Mouse (Mus musculus): ENCODE results near the gene Gm14147. TPM values are rescaled to one million over a fixed set of nuclear protein-coding genes. Genes with fewer than 3 reads are reported as not detected.

The Gm14147 gene
- polyA plus RNA-seq (2014; fragmentation: Illumina TruSeq; extraction: RNeasy Lipid Tissue Mini Kit (QIAGEN cat#74804); ENCODE audit: low read depth, low replicate concordance): not detected

DNA sequence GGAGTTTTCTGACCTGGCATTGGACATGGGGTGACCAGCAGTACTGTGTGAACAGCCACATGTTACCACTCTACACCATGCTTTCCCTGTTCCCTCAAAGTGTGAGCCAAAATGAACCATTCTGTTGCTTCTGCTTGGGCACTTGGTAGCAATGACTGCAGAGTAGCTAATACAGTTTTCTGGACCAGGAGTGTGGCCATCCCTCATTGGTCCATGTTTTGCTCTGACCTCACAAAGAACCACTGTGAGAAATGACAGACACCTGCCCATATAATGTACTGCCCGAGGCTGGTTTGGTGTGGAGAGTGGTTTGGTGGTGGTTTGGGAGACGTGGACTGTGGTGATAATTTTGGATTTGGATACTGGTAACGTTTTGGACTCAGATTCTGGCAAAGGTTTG is at the start of gene Gm14147:
Gm14147 (plus strand) TSS at position 301 of the 400 bp plus-strand sequence.

DNA sequence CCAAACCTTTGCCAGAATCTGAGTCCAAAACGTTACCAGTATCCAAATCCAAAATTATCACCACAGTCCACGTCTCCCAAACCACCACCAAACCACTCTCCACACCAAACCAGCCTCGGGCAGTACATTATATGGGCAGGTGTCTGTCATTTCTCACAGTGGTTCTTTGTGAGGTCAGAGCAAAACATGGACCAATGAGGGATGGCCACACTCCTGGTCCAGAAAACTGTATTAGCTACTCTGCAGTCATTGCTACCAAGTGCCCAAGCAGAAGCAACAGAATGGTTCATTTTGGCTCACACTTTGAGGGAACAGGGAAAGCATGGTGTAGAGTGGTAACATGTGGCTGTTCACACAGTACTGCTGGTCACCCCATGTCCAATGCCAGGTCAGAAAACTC is 5.8 kb upstream of the Gm14147 start, which contains the start of gene Gm14151:
Gm14151 (minus strand) TSS at position 101 of the 400 bp plus-strand sequence.

Other genes starting within 250 kb of the Gm14147 start
- gene Abhd12, start 193.5 kb upstream of the Gm14147 start, polyA plus RNA-seq (2014; fragmentation: Illumina TruSeq; extraction: RNeasy Lipid Tissue Mini Kit (QIAGEN cat#74804); ENCODE audit: low read depth, low replicate concordance): 41.3 TPM
- 4.3 TPM for gene Gins1, start 192.8 kb upstream of the Gm14147 start, polyA plus RNA-seq (2014; fragmentation: Illumina TruSeq; extraction: RNeasy Lipid Tissue Mini Kit (QIAGEN cat#74804); ENCODE audit: low read depth, low replicate concordance)
- gene Ninl, start 58.9 kb upstream of the Gm14147 start, polyA plus RNA-seq (2014; fragmentation: Illumina TruSeq; extraction: RNeasy Lipid Tissue Mini Kit (QIAGEN cat#74804); ENCODE audit: low read depth, low replicate concordance): 0.19 TPM
- 25.9 TPM for gene Nanp, start 58.8 kb upstream of the Gm14147 start, polyA plus RNA-seq (2014; fragmentation: Illumina TruSeq; extraction: RNeasy Lipid Tissue Mini Kit (QIAGEN cat#74804); ENCODE audit: low read depth, low replicate concordance)
- gene Gm14151, start 5.9 kb upstream of the Gm14147 start, polyA plus RNA-seq (2014; fragmentation: Illumina TruSeq; extraction: RNeasy Lipid Tissue Mini Kit (QIAGEN cat#74804); ENCODE audit: low read depth, low replicate concordance): not detected

Data from liver, adult 10 weeks (tissue).